Mouse (Mus musculus) left cerebral cortex, adult 11 months (tissue): ENCODE measurements around the gene Celf2.
A peak's percentile ranks its signal among the peaks of the same experiment; 100 is the strongest.
"Not testable (repeated sequence)": the region's sequence is repeated elsewhere in the genome, so short reads cannot be mapped to it uniquely, and the experiment has no call there.

Experiments used
- DNase-seq: peaks from one replicate; pipeline ENCODE4 v3.0.0; 2022; ENCODE audit warnings: low spot score

Celf2 gene

DNA sequence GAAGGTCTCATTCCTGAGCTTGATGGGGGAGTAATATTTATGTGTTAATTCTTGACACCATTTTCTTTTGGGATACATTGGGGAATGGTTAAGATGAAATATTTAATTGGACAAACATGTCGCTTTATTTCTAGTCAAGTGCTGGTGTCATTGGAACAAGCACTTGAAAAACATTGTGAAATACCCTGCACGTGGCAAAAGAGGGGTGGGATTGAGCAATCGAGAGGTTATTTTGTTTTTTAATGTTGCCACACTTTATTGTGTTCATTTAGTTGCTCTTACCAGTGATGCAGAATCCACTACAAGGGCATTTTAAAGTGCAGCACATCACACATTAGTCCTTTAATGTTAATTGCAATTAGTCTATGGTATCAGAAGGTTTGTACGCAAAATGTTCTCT, 242.2 kb downstream of the Celf2 start:
- DNase-seq = no peak

DNA sequence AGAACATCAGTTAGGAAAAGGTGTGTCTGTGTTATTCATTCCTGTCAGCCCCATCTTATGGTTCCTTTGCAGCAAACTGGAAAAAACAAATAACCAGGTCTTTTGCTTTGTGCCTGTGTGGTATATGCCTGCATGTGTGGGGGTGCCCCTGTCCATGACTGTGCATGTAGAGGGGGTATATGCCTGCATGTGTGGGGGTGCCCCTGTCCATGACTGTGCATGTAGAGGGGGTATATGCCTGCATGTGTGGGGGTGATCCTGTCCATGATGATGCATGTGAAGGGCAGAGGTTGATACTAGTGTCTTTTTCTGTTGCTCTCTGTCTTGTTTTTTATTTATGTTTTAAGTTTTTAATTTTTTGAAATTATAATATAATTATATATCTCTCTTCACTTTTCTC, 246.7 kb downstream of the Celf2 start:
- DNase-seq = not testable (repeated sequence)

DNA sequence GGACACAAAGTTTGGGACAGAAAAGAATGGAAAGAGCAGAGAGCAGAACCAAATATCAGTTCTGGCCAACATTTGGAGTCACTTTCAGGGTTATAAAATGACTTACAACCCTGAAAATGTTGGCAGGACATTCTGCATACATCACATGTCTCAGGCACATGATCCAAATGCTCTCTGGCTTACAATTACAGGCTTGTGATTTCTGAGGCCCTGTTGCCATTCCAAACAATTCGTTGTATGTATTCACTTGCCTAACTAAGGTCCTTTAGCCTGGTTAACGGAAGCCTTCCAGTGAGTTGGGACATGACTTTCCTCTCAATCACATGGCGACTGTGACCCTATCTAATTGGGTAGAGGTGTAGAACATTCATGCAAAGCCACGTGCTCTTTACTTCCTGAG, 249.2 kb downstream of the Celf2 start:
- DNase-seq = no peak

DNA sequence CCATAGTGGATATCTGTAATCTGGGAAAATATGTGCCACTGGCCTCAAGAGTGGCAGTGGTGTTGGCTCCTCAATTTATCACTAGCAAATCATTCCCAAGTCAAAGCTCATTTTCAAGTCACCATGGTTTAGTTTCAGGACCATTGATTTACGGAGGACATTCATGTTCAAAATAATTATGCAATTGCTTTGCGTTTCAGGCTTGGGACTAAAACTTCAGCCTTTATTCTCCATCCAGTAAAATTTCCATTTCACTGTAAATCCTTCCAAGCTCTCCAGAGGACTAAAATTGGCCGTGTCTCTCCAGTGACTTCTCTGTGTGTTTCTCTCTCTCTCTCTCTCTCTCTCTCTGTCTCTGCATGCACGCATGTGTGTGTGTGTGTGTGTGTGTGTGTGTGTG, 249.7 kb downstream of the Celf2 start:
- DNase-seq = no peak

GRCm38 (mm10) chr2:7256023-7256422, 253.3 kb downstream of the Celf2 start:
- peak; percentile 53 for DNase-seq

DNA sequence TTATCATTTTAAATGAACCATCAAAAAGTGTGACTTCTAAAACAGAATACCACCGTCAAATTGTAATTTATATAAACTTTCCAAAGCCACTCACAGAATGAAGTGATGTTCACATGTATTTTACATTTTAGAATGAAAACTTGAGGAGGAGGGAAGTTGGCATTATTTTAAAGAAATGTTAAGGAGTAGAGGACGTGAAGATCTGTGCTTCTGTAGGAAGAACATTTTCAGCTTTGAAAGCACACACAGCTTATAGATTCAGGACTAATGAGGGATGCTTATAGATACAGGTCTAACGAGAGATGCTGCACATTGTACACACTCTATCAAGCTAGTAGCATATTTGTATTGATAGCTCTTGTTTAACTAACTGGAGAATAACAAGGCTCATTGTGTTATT, 254.0 kb downstream of the Celf2 start:
- DNase-seq = no peak

- no peak for DNase-seq
Observed at GRCm38 (mm10) chr2:7250314-7250713, 259.0 kb downstream of the Celf2 start.

GRCm38 (mm10) chr2:7249002-7249401, 260.4 kb downstream of the Celf2 start:
- no peak for DNase-seq

GRCm38 (mm10) chr2:7245958-7246774, 263.2 kb downstream of the Celf2 start:
- DNase-seq = no peak

DNA sequence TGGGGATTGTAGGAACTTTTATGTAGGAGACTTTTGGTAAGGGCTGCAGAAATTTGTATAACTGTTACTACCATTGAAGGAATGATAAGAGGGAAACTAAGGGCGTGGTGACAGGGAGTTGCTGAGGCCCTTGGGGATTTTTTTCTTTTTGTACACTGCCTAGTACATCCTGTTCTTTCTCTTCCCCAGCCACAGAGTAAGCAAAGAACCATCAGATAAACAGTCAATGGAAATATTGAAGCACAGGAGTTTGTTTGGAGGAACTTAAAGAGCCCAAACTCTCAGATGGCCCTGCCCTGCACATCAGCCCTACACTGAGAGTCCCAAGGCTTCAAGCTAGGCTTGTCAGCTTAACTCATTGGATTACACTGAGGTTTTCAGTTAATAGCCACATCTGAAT, 267.2 kb downstream of the Celf2 start:
- no peak for DNase-seq

DNA sequence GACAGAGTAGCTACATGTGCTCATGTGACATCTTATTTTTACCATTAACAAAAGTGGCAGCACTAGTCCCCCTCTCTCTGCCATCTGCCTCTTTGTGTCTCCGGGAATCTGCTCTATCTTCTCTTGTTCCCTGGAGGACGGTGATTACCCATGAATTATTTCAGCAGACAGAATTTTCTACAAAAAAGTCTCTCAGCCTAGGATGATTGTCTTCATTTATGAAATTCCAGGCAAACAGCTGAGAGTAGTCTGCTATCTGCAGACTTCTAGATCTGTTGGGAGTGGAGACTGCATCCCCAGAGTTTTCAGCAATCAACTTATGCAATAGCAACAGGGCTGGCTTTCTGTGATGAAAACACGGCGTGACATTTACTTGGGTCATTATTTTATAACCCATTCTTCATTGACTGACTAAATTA, 267.8 kb downstream of the Celf2 start:
- DNase-seq = no peak

DNA sequence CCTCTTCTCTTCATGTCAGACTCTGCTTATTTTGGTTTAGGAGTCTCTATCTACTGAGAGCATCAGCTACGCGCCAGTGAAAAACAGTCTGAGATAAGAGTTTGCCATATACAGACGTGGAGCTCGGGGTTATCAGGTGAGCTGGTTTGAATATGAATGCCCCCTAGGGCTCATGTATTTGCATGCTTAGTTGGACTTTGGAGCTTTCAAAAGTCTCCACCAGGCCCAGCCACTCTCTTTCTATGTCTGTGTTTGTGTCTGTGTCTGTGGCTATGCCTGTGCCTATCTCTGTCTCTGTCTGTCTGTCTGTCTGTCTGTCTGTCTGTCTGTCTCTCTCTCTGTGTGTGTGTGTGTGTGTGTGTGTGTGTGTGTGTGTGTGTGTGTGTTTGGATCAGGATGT, 272.1 kb downstream of the Celf2 start:
- DNase-seq = no peak

DNA sequence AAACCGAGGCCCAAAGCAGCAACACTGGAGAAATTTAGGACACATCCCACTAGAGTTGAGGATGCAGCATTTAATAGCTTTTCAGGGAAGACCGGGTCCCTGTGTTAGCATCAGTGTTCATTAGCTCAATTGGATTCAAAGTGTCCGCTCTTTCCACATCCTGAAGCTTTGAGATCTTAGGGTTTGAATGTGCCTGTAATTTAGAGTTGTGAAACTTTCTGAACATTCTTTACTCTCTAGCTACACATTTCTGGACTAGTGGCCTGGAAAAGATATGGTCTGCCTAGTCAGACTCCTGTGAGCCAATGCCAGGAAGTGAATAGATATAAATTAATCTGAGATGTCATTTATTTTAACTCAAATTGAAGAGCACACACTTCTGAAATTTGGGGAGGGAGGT, 272.9 kb downstream of the Celf2 start:
- no peak for DNase-seq

DNA sequence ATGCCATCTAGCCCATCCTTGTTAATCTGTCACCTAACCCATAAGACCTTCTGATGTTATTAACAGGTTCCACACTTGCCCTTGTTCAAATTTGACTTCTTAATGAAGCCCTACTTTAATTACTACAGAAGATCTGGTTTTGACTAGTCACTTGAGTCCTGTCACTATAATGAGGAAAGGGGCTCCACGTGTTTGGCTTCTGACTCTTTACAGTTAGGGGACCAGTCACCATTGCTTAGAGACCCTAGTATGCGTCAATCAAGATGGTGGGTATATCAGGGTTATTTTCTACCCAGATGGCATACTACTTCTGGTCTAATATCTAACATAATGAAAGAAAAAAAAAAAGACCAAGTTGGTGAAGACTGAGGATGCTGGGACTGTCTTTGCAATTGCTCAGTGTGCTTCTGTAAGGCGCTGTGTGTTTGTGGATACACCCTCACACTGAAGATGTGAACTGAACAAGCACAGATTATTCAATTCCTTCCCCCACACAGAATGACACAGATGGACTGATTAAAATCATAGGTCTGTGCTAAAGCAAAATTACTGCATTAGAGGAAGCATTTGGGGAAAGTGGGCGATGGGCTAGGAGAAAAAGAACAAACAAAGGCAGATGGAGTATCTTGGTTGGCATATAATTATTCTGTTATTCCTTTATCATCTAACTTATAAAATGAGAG, 274.2 kb downstream of the Celf2 start:
- no peak for DNase-seq

DNA sequence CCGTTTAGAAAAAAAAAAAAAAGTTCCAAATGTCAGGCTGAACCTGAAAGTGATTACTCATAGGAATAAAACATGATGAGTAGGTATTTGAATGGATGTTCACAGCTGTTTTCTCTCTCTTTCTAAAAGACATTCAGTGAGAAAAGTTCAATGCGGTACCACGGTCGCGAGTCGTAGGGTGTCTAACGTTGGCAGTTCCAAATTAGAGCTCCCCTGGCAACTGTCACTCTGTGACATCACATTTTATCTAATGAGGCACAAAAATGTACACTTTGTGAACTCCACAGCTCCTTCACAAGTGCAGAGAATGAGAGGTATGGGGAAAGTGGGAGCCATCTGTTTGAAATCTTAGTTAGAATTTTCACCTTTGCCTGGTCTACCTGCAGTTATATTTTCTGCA, 274.8 kb downstream of the Celf2 start:
- DNase-seq = peak; percentile 47

GRCm38 (mm10) chr2:7233411-7233810, 276.0 kb downstream of the Celf2 start:
- DNase-seq = no peak

DNA sequence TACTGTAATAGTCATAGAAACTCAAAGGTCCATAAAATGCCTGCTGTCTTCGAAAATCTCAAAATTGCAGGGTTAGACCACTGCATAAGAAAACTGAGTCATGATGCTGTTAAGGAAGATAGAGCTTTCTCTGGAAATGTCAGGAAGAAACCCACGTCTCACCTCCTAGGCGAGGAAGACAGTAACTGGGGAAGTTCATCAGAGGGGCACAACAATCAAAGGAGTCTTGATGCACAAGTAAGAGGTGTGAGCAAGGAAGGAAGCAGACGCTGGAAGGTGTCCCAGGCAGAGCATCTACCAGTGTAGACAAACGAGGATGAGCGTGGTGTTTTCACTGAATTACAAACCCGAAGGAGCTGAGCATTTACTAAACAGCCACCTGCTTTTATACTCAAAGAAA, 282.6 kb downstream of the Celf2 start:
- no peak for DNase-seq

DNA sequence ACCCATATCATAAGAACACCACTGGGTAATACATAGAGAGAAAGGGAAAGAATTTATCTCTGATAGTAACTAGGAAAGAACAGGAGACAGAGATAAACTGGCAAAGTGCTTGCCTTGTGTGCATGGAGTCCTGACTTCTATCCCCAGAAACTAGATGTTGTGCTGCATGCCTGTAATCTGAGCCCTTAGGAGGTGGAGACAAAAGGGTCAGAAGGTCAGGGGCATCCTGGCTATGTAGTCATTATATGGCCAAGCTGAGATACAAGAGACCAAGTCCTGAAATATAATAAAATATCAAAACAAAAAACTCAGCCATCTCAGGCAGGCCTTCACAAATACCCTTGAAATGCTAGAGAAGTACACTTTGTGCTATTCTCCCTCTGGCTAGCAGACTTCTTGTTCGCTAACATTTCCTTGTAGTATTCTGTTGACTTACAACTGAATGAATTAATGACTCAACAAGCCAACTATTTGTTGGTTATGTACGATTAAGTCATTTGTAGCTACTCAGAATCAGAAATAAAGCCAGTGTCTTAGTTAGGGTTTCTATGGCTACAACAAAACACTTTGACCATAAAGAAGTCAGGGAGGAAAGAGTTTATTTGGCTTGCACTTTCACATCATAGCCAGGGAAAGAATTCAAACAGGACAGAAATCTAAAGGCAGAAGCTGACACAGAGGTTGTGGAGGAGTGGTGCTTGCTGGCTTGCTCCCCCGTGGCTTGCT, 284.9 kb downstream of the Celf2 start:
- DNase-seq = no peak

DNA sequence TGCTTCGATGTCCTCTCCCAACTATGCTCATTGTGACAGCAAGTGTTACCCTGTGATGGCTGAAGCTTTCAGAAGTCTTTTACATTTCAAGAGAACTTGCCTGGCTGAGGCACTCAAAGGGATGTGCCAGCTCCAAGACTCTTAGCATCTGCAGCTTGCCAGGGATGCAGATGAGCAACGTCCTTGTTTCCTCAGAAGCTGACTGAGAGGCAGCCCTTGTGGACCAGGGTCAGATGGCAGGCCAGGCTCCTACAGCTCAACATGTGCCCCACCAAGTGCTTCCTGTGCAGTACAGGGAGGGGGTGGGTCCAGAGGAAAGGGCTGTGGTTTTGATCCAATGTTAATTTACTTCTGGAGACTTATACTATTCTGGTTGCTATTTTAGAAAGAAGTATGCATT, 285.8 kb downstream of the Celf2 start:
- DNase-seq = no peak

- no peak for DNase-seq
Observed at GRCm38 (mm10) chr2:7222886-7223285, 286.5 kb downstream of the Celf2 start.

GRCm38 (mm10) chr2:7221856-7222255, 287.5 kb downstream of the Celf2 start:
- no peak for DNase-seq

DNA sequence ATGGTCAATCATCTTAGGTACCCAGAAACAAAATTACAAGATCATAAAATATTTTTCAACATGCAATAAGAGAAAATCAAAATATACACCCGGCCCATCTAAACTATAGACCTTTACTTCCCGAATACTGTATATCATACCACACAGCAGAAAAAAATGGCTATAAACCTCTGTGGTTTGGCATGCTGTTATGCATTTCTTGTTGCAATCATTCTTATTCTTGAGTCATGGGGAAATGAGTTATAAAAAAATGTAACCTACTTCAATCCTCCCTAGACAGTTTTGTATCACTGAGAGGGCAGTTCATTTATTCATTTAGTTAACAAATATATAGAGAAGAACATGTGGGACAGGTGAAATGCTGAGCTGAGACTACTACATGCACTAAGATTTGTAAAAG, 291.3 kb downstream of the Celf2 start:
- DNase-seq = no peak
